Mouse (Mus musculus): ENCODE measurements around the gene Jakmip3. TPM values are rescaled to one million over a fixed set of nuclear protein-coding genes. Genes with fewer than 3 reads are reported as not detected.

Jakmip3 gene
- polyA plus RNA-seq, 1 experiment from 2014 or later = 0.15 TPM

- Histone ChIP-seq H3K4me3 (replicated peaks; ENCODE audit: low read length) (no peak overlapping the region), H3K4me2 (ENCODE audit: low read depth, low read length) (no peak overlapping the region), H3K27ac (ENCODE audit: low read length) (no peak overlapping the region), H3K9me3 (replicated peaks; ENCODE audit: control insufficient read depth, low read length) (no peaks in the 10 kb centered on the region), H3K36me3 (ENCODE audit: control insufficient read depth, insufficient read depth, low read length) (no peaks in the 10 kb centered on the region), H3K4me1 (ENCODE audit: control insufficient read depth, insufficient read depth, low read length) (no peaks in the 10 kb centered on the region), H3K27me3 (ENCODE audit: control insufficient read depth, insufficient read depth, low read length) (no peaks in the 10 kb centered on the region), H3K9ac (ENCODE audit: low read length) (no peak overlapping the region)
- no peak for ATAC-seq (ENCODE audit: insufficient read depth, low FRiP score)
- 47% methylated on average over 4 of the region's 4 CpGs for WGBS
Observed at GRCm38 (mm10) chr7:139063406-139063805, 122.9 kb downstream of the Jakmip3 start.

DNA sequence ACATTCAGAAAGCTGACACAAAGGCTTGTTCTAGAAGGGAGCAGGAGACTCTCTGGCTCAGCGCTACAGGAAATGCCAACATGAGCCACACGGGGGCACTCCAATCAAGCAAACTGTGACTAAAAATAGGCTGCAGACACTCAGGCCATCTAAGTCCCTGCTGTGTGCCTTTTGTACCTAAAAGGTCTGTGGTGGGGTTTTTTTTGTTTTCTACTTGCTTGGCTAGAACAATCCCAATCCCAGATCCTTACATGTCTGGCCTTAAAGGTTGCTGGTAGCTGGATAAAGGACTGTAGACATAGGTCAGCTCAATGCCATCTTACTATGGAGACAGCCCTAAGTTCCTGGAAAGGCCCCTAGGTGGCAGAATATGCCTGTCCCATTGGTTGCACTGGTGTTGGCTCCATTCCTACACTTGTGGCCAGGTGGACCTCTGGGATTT is 127.7 kb downstream of the Jakmip3 start:
- no peaks in the 10 kb centered on the region for H3K9me3 ChIP-seq (replicated peaks; ENCODE audit: control insufficient read depth, low read length)
- H3K27me3 ChIP-seq (ENCODE audit: control insufficient read depth, insufficient read depth, low read length) = no peaks in the 10 kb centered on the region
- no peak overlapping the region for H3K4me2 ChIP-seq (ENCODE audit: low read depth, low read length)
- no peak overlapping the region for H3K9ac ChIP-seq (ENCODE audit: low read length)
- H3K27ac ChIP-seq (ENCODE audit: low read length) = no peak overlapping the region
- 0% methylated on average over 2 of the region's 2 CpGs for WGBS
- H3K36me3 ChIP-seq (ENCODE audit: control insufficient read depth, insufficient read depth, low read length) = no peaks in the 10 kb centered on the region
- H3K4me1 ChIP-seq (ENCODE audit: control insufficient read depth, insufficient read depth, low read length) = no peaks in the 10 kb centered on the region
- no peak overlapping the region for H3K4me3 ChIP-seq (replicated peaks; ENCODE audit: low read length)
- 0 out of 2 replicates have a peak, but pooled peaks have one; percentile 41 for ATAC-seq (ENCODE audit: insufficient read depth, low FRiP score)

DNA sequence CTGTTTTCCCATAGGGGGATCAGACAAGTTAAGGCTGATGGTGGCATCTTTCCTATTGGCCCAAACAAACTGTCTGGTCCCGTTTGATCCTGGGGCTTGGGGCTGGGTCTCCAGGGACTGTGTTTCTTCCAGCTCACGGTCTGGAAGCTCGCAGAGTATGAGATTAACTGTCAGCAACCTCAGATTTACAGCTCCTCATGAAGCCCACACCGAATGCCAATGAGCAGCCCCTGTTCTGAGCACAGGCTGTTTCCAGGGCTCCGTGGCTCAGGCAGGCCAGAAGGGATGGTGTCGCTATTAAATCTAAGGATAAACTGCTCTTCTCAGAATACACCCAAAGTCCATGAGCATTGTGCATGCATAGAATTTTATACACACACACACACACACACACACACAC is 133.7 kb downstream of the Jakmip3 start:
- ATAC-seq (ENCODE audit: insufficient read depth, low FRiP score) = no peak
- whole genome bisulfite sequencing = 36% methylated on average over 6 of the region's 6 CpGs
- no peak overlapping the region for H3K4me3 ChIP-seq (replicated peaks; ENCODE audit: low read length)

GRCm38 (mm10) chr7:139075054-139075794 is 134.7 kb downstream of the Jakmip3 start:
- Histone ChIP-seq H3K36me3 (ENCODE audit: control insufficient read depth, insufficient read depth, low read length) (no peaks in the 10 kb centered on the region), H3K27me3 (ENCODE audit: control insufficient read depth, insufficient read depth, low read length) (no peaks in the 10 kb centered on the region), H3K4me1 (ENCODE audit: control insufficient read depth, insufficient read depth, low read length) (peaks cover 8% of the 10 kb centered on the region; the same call in 1 of the 2 replicates), H3K4me2 (ENCODE audit: low read depth, low read length) (no peak overlapping the region), H3K9ac (ENCODE audit: low read length) (no peak overlapping the region), H3K9me3 (replicated peaks; ENCODE audit: control insufficient read depth, low read length) (no peaks in the 10 kb centered on the region), H3K4me3 (replicated peaks; ENCODE audit: low read length) (no peak overlapping the region), H3K27ac (ENCODE audit: low read length) (no peak overlapping the region)
- ATAC-seq (ENCODE audit: insufficient read depth, low FRiP score) = no peak
- 42% methylated on average over 14 of the region's 14 CpGs for WGBS

More for the DNA sequence above, 133.7 kb downstream of the Jakmip3 start:
- Histone ChIP-seq H3K36me3 (ENCODE audit: control insufficient read depth, insufficient read depth, low read length) (no peaks in the 10 kb centered on the region), H3K27ac (ENCODE audit: low read length) (no peak overlapping the region), H3K27me3 (ENCODE audit: control insufficient read depth, insufficient read depth, low read length) (no peaks in the 10 kb centered on the region), H3K4me2 (ENCODE audit: low read depth, low read length) (no peak overlapping the region), H3K9ac (ENCODE audit: low read length) (no peak overlapping the region), H3K4me1 (ENCODE audit: control insufficient read depth, insufficient read depth, low read length) (peaks cover 8% of the 10 kb centered on the region; the same call in 1 of the 2 replicates), H3K9me3 (replicated peaks; ENCODE audit: control insufficient read depth, low read length) (no peaks in the 10 kb centered on the region)

DNA sequence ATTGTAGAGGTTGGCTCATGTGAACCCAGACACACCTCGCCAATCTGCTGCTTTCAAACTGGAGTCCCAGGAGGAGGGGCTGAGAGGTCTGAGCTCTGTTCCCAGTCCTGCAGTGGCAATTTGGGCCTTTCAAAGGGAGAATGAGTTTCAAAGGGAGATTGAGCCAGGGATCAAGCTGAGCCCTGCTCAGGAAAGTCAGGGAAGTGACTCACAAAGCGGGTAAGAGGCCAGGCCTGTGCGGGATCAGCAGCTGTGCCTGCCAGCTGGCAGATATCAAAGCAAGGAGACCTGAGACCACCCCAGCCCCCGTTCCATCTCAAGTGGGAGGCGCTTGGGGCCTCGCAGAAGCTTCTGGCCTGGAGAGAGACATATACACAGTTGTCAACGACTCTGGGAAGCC is 136.8 kb downstream of the Jakmip3 start:
- H3K27me3 ChIP-seq (ENCODE audit: control insufficient read depth, insufficient read depth, low read length) = no peaks in the 10 kb centered on the region
- peaks cover 8% of the 10 kb centered on the region; the same call in 1 of the 2 replicates for H3K4me1 ChIP-seq (ENCODE audit: control insufficient read depth, insufficient read depth, low read length)
- H3K4me3 ChIP-seq (replicated peaks; ENCODE audit: low read length) = no peak overlapping the region
- peak overlapping the region; percentile 48 for H3K27ac ChIP-seq (ENCODE audit: low read length)
- no peaks in the 10 kb centered on the region for H3K9me3 ChIP-seq (replicated peaks; ENCODE audit: control insufficient read depth, low read length)
- WGBS = 16% methylated on average over 7 of the region's 7 CpGs
- no peaks in the 10 kb centered on the region for H3K36me3 ChIP-seq (ENCODE audit: control insufficient read depth, insufficient read depth, low read length)
- peak; percentile 51 for ATAC-seq (ENCODE audit: insufficient read depth, low FRiP score)
- H3K9ac ChIP-seq (ENCODE audit: low read length) = peak overlapping the region; percentile 36; the same call in 1 of the 2 replicates
- no peak overlapping the region for H3K4me2 ChIP-seq (ENCODE audit: low read depth, low read length)

- Histone ChIP-seq H3K4me3 (replicated peaks; ENCODE audit: low read length) (no peak overlapping the region), H3K4me2 (ENCODE audit: low read depth, low read length) (no peak overlapping the region), H3K27me3 (ENCODE audit: control insufficient read depth, insufficient read depth, low read length) (no peaks in the 10 kb centered on the region), H3K27ac (ENCODE audit: low read length) (peak overlapping the region; percentile 48; the same call in 1 of the 2 replicates), H3K9ac (ENCODE audit: low read length) (no peak overlapping the region), H3K4me1 (ENCODE audit: control insufficient read depth, insufficient read depth, low read length) (peaks cover 8% of the 10 kb centered on the region; the same call in 1 of the 2 replicates), H3K36me3 (ENCODE audit: control insufficient read depth, insufficient read depth, low read length) (no peaks in the 10 kb centered on the region), H3K9me3 (replicated peaks; ENCODE audit: control insufficient read depth, low read length) (no peaks in the 10 kb centered on the region)
- ATAC-seq (ENCODE audit: insufficient read depth, low FRiP score) = no peak
- WGBS = 34% methylated on average over 6 of the region's 6 CpGs
Observed at GRCm38 (mm10) chr7:139078181-139078580, 137.7 kb downstream of the Jakmip3 start.

DNA sequence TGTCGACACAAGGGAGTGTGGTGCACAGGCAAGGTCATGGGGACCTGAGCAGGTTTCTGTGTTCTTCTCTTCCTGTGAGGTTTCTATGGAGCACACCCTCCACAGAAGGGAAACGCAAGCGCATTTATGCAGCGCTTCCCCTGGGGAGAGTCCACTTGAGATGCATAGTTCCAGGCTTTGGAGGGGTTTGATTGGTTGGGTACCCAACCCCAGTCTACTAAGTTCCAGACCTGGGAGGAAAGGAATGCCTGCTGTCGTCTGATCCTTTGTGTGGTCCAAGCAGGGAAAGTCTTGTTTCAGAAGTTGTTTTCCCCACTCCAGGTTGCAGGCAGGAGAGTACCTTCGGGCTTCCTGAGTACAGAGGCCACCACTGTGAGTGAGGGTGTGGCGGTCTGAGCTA is 138.6 kb downstream of the Jakmip3 start:
- Histone ChIP-seq H3K9ac (ENCODE audit: low read length) (no peak overlapping the region), H3K4me1 (ENCODE audit: control insufficient read depth, insufficient read depth, low read length) (peaks cover 8% of the 10 kb centered on the region; the same call in 1 of the 2 replicates), H3K36me3 (ENCODE audit: control insufficient read depth, insufficient read depth, low read length) (no peaks in the 10 kb centered on the region), H3K27ac (ENCODE audit: low read length) (no peak overlapping the region), H3K4me2 (ENCODE audit: low read depth, low read length) (no peak overlapping the region), H3K4me3 (replicated peaks; ENCODE audit: low read length) (no peak overlapping the region), H3K27me3 (ENCODE audit: control insufficient read depth, insufficient read depth, low read length) (no peaks in the 10 kb centered on the region), H3K9me3 (replicated peaks; ENCODE audit: control insufficient read depth, low read length) (no peaks in the 10 kb centered on the region)
- no peak for ATAC-seq (ENCODE audit: insufficient read depth, low FRiP score)
- 74% methylated on average over 7 of the region's 7 CpGs for whole genome bisulfite sequencing

DNA sequence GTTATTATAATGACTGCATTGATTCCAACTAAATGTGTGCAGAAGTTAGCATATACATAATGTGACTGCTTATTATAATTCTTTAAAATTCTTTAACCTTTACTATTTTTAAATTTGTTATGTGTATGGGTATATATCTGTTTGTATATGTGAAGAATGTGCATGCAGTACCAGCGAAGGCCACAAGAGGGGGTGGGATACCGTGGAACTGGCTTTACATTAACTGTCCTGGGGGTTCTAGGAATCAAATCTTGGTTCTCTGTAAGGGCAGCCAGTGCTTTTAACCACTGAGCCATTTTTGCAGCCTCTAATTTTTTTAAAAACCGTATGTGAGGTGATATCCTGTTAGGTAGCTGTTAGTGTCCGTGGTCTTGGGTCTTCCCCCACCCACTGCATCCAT is 140.2 kb downstream of the Jakmip3 start:
- WGBS = 71% methylated on average over 4 of the region's 4 CpGs
- H3K27me3 ChIP-seq (ENCODE audit: control insufficient read depth, insufficient read depth, low read length) = peaks cover 5% of the 10 kb centered on the region

DNA sequence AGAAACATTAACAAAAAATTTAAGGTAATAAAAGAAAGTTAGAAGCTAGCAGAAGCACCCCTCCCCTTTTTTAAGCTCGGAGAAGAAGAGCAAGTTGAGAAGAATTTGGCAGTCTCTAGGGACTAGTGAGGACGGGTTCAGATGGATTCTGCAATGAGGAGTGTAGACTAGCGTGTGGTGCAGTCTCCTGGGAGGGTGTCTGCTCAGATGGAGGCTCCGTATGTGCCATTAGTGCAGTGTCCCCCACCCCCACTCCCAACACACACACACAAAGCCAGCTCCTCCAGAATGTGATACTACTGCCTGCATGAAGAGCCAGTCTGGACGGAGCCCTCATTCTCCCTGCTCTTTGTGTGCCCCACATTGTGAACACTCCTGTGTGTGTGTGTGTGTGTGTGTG is 140.6 kb downstream of the Jakmip3 start:
- H3K27ac ChIP-seq (ENCODE audit: low read length) = no peak overlapping the region
- H3K4me2 ChIP-seq (ENCODE audit: low read depth, low read length) = no peak overlapping the region
- no peak for ATAC-seq (ENCODE audit: insufficient read depth, low FRiP score)
- H3K36me3 ChIP-seq (ENCODE audit: control insufficient read depth, insufficient read depth, low read length) = no peaks in the 10 kb centered on the region
- H3K9ac ChIP-seq (ENCODE audit: low read length) = no peak overlapping the region
- 68% methylated on average over 5 of the region's 5 CpGs for WGBS
- H3K27me3 ChIP-seq (ENCODE audit: control insufficient read depth, insufficient read depth, low read length) = peaks cover 8% of the 10 kb centered on the region
- no peaks in the 10 kb centered on the region for H3K9me3 ChIP-seq (replicated peaks; ENCODE audit: control insufficient read depth, low read length)
- peaks cover 8% of the 10 kb centered on the region; the same call in 1 of the 2 replicates for H3K4me1 ChIP-seq (ENCODE audit: control insufficient read depth, insufficient read depth, low read length)
- H3K4me3 ChIP-seq (replicated peaks; ENCODE audit: low read length) = no peak overlapping the region

More for the DNA sequence above, 140.2 kb downstream of the Jakmip3 start:
- ATAC-seq (ENCODE audit: insufficient read depth, low FRiP score) = no peak
- H3K27ac ChIP-seq (ENCODE audit: low read length) = no peak overlapping the region
- no peak overlapping the region for H3K4me3 ChIP-seq (replicated peaks; ENCODE audit: low read length)
- H3K9me3 ChIP-seq (replicated peaks; ENCODE audit: control insufficient read depth, low read length) = no peaks in the 10 kb centered on the region
- no peak overlapping the region for H3K4me2 ChIP-seq (ENCODE audit: low read depth, low read length)
- no peak overlapping the region for H3K9ac ChIP-seq (ENCODE audit: low read length)
- H3K36me3 ChIP-seq (ENCODE audit: control insufficient read depth, insufficient read depth, low read length) = no peaks in the 10 kb centered on the region
- H3K4me1 ChIP-seq (ENCODE audit: control insufficient read depth, insufficient read depth, low read length) = peaks cover 8% of the 10 kb centered on the region; the same call in 1 of the 2 replicates

All from stomach, embryonic 16.5 days (tissue).